Mouse (Mus musculus): ENCODE data around the gene Hnf1a. TPM values are rescaled to one million over a fixed set of nuclear protein-coding genes. Genes with fewer than 3 reads are reported as not detected.

The Hnf1a gene
- polyA plus RNA-seq, 1 experiment = 4.0 TPM

DNA sequence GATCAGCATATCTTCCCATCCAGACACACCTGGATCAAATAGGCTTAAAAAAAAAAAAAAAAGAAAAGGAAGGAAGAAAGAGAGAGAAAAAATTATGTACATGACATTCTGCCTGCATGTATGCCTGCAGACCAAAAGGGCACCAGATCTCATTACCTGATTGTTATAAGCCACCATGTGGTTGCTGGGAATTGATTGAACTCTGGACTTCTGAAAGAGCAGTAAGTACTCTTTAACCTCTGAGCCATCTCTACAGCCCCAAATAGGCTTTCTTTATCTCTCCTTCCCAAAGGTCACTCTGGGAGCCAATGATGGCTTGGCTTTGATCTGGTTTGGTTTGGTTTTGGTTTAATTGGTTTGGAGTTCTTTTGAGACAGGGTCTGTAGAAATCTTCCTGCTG is 14.2 kb upstream of the Hnf1a start:
- H3K27me3 ChIP-seq (ENCODE audit: control insufficient read depth, insufficient read depth, low read length) = no peaks in the 10 kb centered on the region
- no peak for DNase-seq
- no peak overlapping the region for H3K27ac ChIP-seq (ENCODE audit: control insufficient read depth, insufficient read depth, low read length)
- no peaks in the 10 kb centered on the region for H3K36me3 ChIP-seq (ENCODE audit: control insufficient read depth, insufficient read depth, low read length)
- TF ChIP-seq CTCF (IDR thresholded peaks at IDR 0.05; ENCODE audit: borderline replicate concordance, control insufficient read depth, extremely low read depth, insufficient read depth, low read length, poor library complexity) (no peak), POLR2A (IDR thresholded peaks at IDR 0.05; ENCODE audit: control insufficient read depth, extremely low read depth, insufficient read depth, low read length, poor library complexity) (no peak)
- H3K4me1 ChIP-seq (replicated peaks; ENCODE audit: control insufficient read depth, insufficient read depth, low read length) = no peaks in the 10 kb centered on the region
- H3K4me3 ChIP-seq (ENCODE audit: control insufficient read depth, insufficient read depth, low read length) = no peak overlapping the region

DNA sequence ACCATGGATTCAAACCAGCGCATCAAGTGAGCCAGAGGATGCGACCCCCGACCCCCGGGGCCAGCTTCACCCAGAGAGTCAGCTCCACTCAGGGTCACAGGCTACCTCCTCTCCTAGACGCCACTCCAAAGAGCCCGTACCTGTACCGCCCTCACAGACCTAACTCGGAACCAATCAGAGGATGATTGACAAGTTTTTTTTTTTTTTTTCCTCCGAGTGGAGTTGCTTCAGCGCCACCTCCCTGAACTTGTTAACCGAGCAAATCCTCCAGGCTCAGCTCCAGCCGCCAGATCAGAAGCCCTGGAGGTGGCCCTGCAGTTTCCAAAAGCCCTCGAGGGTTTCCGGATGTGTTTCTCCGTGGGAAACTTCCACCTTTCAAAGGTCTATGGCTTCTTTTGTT is 11.1 kb upstream of the Hnf1a start:
- Histone ChIP-seq H3K4me1 (replicated peaks; ENCODE audit: control insufficient read depth, insufficient read depth, low read length) (peaks cover 11% of the 10 kb centered on the region), H3K27me3 (ENCODE audit: control insufficient read depth, insufficient read depth, low read length) (no peaks in the 10 kb centered on the region), H3K4me3 (ENCODE audit: control insufficient read depth, insufficient read depth, low read length) (no peak overlapping the region), H3K36me3 (ENCODE audit: control insufficient read depth, insufficient read depth, low read length) (no peaks in the 10 kb centered on the region), H3K27ac (ENCODE audit: control insufficient read depth, insufficient read depth, low read length) (no peak overlapping the region)
- 81% methylated on average over 15 of the region's 15 CpGs for WGBS
- no peak for DNase-seq
- TF ChIP-seq POLR2A (IDR thresholded peaks at IDR 0.05; ENCODE audit: control insufficient read depth, extremely low read depth, insufficient read depth, low read length, poor library complexity) (no peak), CTCF (IDR thresholded peaks at IDR 0.05; ENCODE audit: borderline replicate concordance, control insufficient read depth, extremely low read depth, insufficient read depth, low read length, poor library complexity) (no peak)

DNA sequence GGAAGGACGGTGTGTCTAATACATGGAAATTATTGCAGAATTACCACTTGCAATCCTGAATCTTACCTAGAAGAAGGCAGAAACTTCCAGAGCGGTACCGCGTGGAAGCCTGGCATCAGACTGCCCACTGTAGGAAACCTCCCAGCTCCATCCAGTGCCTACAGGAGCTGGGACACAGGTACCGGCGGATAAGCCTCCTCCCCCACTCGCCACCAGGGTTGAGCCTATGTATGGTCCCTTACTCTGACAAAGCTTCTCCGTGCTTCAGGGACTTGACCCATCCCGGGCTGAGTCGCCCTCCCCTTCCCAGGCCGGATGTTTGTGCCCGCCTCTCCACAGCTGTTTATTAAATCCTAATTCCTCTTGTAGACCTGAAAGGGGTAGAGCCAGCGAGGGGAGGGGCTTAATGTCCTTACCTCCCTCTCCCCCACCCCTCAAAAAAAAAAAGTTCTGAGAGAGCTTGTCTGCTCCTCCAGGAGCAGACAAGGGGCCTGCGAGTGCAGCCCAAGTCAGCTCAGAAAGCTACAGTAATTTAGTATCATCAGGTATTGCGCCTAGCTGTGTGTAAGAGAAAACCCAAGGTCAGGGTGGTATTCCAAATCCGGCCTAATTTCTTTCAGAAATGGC is 9.3 kb upstream of the Hnf1a start:
- TF ChIP-seq CTCF (IDR thresholded peaks at IDR 0.05; ENCODE audit: borderline replicate concordance, control insufficient read depth, extremely low read depth, insufficient read depth, low read length, poor library complexity) (no peak), POLR2A (IDR thresholded peaks at IDR 0.05; ENCODE audit: control insufficient read depth, extremely low read depth, insufficient read depth, low read length, poor library complexity) (no peak)
- 72% methylated on average over 16 of the region's 16 CpGs for WGBS
- H3K4me3 ChIP-seq (ENCODE audit: control insufficient read depth, insufficient read depth, low read length) = no peak overlapping the region

DNA sequence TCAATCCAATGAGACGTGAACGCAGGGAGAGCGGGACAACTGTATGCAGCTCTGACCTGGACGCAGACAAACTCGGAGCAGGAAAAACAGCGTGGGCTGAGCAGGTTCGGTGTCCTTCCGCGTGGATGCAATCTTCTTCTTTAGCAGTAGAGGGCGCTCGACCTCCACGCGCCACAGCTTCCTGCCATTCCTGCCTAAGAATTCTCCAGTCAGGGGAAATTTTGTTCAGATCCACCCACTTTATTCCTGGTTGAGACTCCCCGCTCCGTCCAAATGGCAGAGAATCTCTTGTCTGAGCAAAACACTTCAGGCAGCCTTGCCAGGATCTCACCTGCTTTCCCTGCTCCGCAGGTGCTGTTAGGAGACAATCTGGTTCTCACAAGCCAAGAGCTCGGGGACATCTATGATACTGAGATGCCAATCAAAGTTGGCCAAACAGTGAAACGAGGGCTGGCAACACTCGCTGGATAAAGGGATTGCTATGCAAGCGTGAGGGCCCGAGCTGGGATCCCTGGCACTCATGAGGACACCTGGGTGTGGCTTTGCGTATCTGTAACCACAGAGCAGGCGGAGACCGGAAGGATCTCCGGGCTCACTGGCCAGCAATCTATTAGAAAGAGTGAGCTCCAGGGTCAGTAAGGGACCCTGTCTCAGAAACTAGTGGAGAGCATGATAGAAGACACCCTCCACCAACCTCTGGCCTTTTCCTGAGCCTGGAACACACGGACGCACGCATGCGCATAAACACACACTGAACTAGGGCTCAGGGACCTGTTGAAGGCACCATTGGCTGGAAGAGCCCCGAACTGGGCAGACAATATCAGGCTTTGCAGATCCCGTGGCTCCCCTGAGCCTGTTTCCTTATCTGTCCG is 8.6 kb upstream of the Hnf1a start:
- Histone ChIP-seq H3K27ac (ENCODE audit: control insufficient read depth, insufficient read depth, low read length) (no peak overlapping the region), H3K36me3 (ENCODE audit: control insufficient read depth, insufficient read depth, low read length) (no peaks in the 10 kb centered on the region), H3K4me3 (ENCODE audit: control insufficient read depth, insufficient read depth, low read length) (peak overlapping the region; percentile 47), H3K4me1 (replicated peaks; ENCODE audit: control insufficient read depth, insufficient read depth, low read length) (peaks cover 11% of the 10 kb centered on the region), H3K27me3 (ENCODE audit: control insufficient read depth, insufficient read depth, low read length) (no peaks in the 10 kb centered on the region)
- peak; percentile 65 for DNase-seq
- TF ChIP-seq POLR2A (IDR thresholded peaks at IDR 0.05; ENCODE audit: control insufficient read depth, extremely low read depth, insufficient read depth, low read length, poor library complexity) (no peak), CTCF (IDR thresholded peaks at IDR 0.05; ENCODE audit: borderline replicate concordance, control insufficient read depth, extremely low read depth, insufficient read depth, low read length, poor library complexity) (peak; percentile 88)
- 7% methylated on average over 32 of the region's 32 CpGs for WGBS

More for the DNA sequence above, 9.3 kb upstream of the Hnf1a start:
- peaks cover 11% of the 10 kb centered on the region for H3K4me1 ChIP-seq (replicated peaks; ENCODE audit: control insufficient read depth, insufficient read depth, low read length)
- H3K27ac ChIP-seq (ENCODE audit: control insufficient read depth, insufficient read depth, low read length) = no peak overlapping the region
- no peak for DNase-seq
- no peaks in the 10 kb centered on the region for H3K36me3 ChIP-seq (ENCODE audit: control insufficient read depth, insufficient read depth, low read length)
- H3K27me3 ChIP-seq (ENCODE audit: control insufficient read depth, insufficient read depth, low read length) = no peaks in the 10 kb centered on the region

DNA sequence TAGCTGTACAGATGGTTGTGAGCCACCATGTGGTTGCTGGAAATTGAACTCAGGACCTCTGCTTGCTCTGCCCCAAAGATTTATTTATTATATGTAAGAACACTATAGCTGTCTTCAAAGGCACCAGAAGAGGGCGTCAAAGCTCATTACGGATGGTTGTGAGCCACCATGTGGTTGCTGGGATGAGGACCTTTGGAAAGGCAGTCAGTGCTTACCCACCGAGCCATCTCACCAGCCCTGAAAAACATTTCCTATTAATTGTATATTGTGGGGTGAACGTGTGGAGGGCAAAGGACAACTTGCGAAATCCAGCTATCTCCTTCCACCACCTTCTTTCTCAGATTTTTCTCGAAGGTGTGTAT is 8.0 kb upstream of the Hnf1a start:
- Histone ChIP-seq H3K36me3 (ENCODE audit: control insufficient read depth, insufficient read depth, low read length) (no peaks in the 10 kb centered on the region), H3K4me3 (ENCODE audit: control insufficient read depth, insufficient read depth, low read length) (no peak overlapping the region), H3K27me3 (ENCODE audit: control insufficient read depth, insufficient read depth, low read length) (no peaks in the 10 kb centered on the region), H3K4me1 (replicated peaks; ENCODE audit: control insufficient read depth, insufficient read depth, low read length) (peaks cover 11% of the 10 kb centered on the region), H3K27ac (ENCODE audit: control insufficient read depth, insufficient read depth, low read length) (no peak overlapping the region)
- no peak for DNase-seq
- 4% methylated on average over 6 of the region's 6 CpGs for WGBS
- TF ChIP-seq CTCF (IDR thresholded peaks at IDR 0.05; ENCODE audit: borderline replicate concordance, control insufficient read depth, extremely low read depth, insufficient read depth, low read length, poor library complexity) (no peak), POLR2A (IDR thresholded peaks at IDR 0.05; ENCODE audit: control insufficient read depth, extremely low read depth, insufficient read depth, low read length, poor library complexity) (no peak)

DNA sequence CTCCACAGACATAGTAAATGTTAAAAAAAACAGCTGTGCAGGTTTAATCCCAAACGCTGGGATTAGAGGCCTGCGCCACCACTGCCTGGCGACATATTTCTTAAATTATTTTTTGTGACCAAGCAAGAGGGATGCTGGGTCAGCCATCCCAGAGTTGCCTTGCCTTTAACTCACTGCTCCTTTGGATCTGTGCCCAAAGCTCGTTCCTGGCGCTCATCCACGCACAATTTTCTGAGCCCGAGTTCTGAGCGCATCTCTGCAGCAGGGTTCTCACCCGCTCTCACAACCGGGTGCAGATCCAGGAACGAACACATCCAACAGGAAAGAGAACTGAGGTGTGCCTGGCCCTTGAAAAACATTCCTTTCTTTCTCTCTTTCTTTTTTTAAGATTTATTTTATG is 7.6 kb upstream of the Hnf1a start:
- DNase-seq = no peak
- Histone ChIP-seq H3K4me3 (ENCODE audit: control insufficient read depth, insufficient read depth, low read length) (no peak overlapping the region), H3K27me3 (ENCODE audit: control insufficient read depth, insufficient read depth, low read length) (no peaks in the 10 kb centered on the region), H3K36me3 (ENCODE audit: control insufficient read depth, insufficient read depth, low read length) (no peaks in the 10 kb centered on the region), H3K27ac (ENCODE audit: control insufficient read depth, insufficient read depth, low read length) (no peak overlapping the region), H3K4me1 (replicated peaks; ENCODE audit: control insufficient read depth, insufficient read depth, low read length) (peaks cover 11% of the 10 kb centered on the region)
- no peak for TF ChIP-seq CTCF (IDR thresholded peaks at IDR 0.05; ENCODE audit: borderline replicate concordance, control insufficient read depth, extremely low read depth, insufficient read depth, low read length, poor library complexity)
- TF ChIP-seq POLR2A (IDR thresholded peaks at IDR 0.05; ENCODE audit: control insufficient read depth, extremely low read depth, insufficient read depth, low read length, poor library complexity) = no peak
- 81% methylated on average over 11 of the region's 11 CpGs for WGBS
